Mouse (Mus musculus) hindbrain, postnatal 0 days (tissue): ENCODE results near the gene Suz12. TPM values are rescaled to one million over a fixed set of nuclear protein-coding genes. Genes with fewer than 3 reads are reported as not detected.
"Not testable (repeated sequence)": the region's sequence is repeated elsewhere in the genome, so short reads cannot be mapped to it uniquely, and the experiment has no call there.

Experiments used
- ATAC-seq: fragments of 200-750 bp; cut with Nextera tagmentation; 2 replicates; pipeline ENCODE4 v1.8.0; 2017; ENCODE audit warnings: mild to moderate bottlenecking, moderate TSS enrichment, moderate library complexity
- DNase-seq: peaks from one replicate; pipeline ENCODE4 v3.0.0-alpha.2; 2015; ENCODE audit warnings: low spot score
- H3K27ac ChIP-seq: fragments of 300-500 bp; sonication (generic); 2 replicates; pipeline ENCODE4 v1.5.1; 2014; ENCODE audit warnings: mild to moderate bottlenecking
- H3K27me3 ChIP-seq: fragments of 300-500 bp; sonication (generic); 2 replicates; pipeline ENCODE4 v1.6.1; 2014; ENCODE audit warnings: low read length, mixed read lengths; ENCODE audit not compliant: insufficient read depth
- H3K36me3 ChIP-seq: fragments of 300-500 bp; sonication (generic); 2 replicates; pipeline ENCODE4 v1.6.1; 2014; ENCODE audit warnings: low read length, mixed read lengths; ENCODE audit not compliant: insufficient read depth
- H3K4me1 ChIP-seq: fragments of 300-500 bp; sonication (generic); 2 replicates; pipeline ENCODE4 v1.6.1; 2014; ENCODE audit warnings: antibody characterized with exemption, low read length, mixed read lengths; ENCODE audit not compliant: insufficient read depth
- H3K4me2 ChIP-seq: fragments of 300-500 bp; sonication (generic); 2 replicates; pipeline ENCODE4 v1.6.1; 2014; ENCODE audit warnings: low read depth, mild to moderate bottlenecking, low read length, moderate library complexity, mixed read lengths
- H3K4me3 ChIP-seq: fragments of 300-500 bp; sonication (generic); 2 replicates; pipeline ENCODE4 v1.5.1; 2014; ENCODE audit warnings: low read length
- H3K9ac ChIP-seq: fragments of 300-500 bp; sonication (generic); replicated peaks from 2 replicates; pipeline ENCODE4 v1.6.1; 2014; ENCODE audit warnings: mild to moderate bottlenecking, low read length, moderate library complexity, mixed read lengths
- H3K9me3 ChIP-seq: fragments of 300-500 bp; sonication (generic); 2 replicates; pipeline ENCODE4 v1.6.1; 2016; ENCODE audit warnings: low read length, mixed read lengths
- CTCF ChIP-seq: IDR thresholded peaks from 2 replicates; pipeline ENCODE4 v1.5.1; 2016; ENCODE audit warnings: antibody characterized with exemption, control low read depth, low read depth
- WGBS: fragments of 180-500 bp; shearing (Covaris S2); extraction: QIAGEN DNeasy Blood & Tissue Kit; methylation state at CpG from one replicate; pipeline ENCODE4 v1.1.7; 2014; 5-methylcytosine and 5-hydroxymethylcytosine counted together
- polyA plus RNA-seq: library from polyadenylated mRNA; unstranded; fragments of >200 nt; fragmentation: Nextera tagmentation; extraction: Ambion mirVana; gene quantifications from 2 replicates; pipeline ENCODE4 v1.2.1, GENCODE M21; 2015
- total RNA-seq: library from RNA; depleted of rRNA; stranded (reverse); fragments of >200 nt; gene quantifications from 2 replicates; pipeline ENCODE4 v1.2.3, GENCODE M21; 2014

The Suz12 gene
- total and polyA plus RNA-seq, 2 experiments from 2014 or later, result 10.8 to 15.0 TPM

- Histone ChIP-seq H3K4me3 (no peak overlapping the region), H3K9ac (no peak overlapping the region), H3K27me3 (no peaks in the 10 kb centered on the region), H3K27ac (no peak overlapping the region), H3K4me2 (no peak overlapping the region), H3K36me3 (no peaks in the 10 kb centered on the region), H3K4me1 (peaks cover 10% of the 10 kb centered on the region; the same call in 1 of the 2 replicates), H3K9me3 (no peaks in the 10 kb centered on the region)
- no peak for TF ChIP-seq CTCF
- DNase-seq, result no peak
- WGBS, result 96% methylated on average over 1 of the region's 1 CpGs
- ATAC-seq, result no peak
Observed at GRCm38 (mm10) chr11:79976222-79976621, 16.7 kb upstream of the Suz12 start.

GRCm38 (mm10) chr11:79976645-79977044 lies 16.3 kb upstream of the Suz12 start:
- not testable (repeated sequence) for H3K4me2 ChIP-seq, H3K9me3 ChIP-seq, H3K4me1 ChIP-seq, H3K27ac ChIP-seq, H3K36me3 ChIP-seq, H3K4me3 ChIP-seq, H3K9ac ChIP-seq, H3K27me3 ChIP-seq, DNase-seq, ATAC-seq
- 85% methylated on average over 6 of the region's 6 CpGs for WGBS

GRCm38 (mm10) chr11:79977061-79977460 lies 15.8 kb upstream of the Suz12 start:
- ATAC-seq, DNase-seq: not testable (repeated sequence)

GRCm38 (mm10) chr11:79977747-79978146 lies 15.2 kb upstream of the Suz12 start:
- H3K9ac ChIP-seq, ATAC-seq, H3K9me3 ChIP-seq, H3K27ac ChIP-seq, H3K36me3 ChIP-seq, H3K4me3 ChIP-seq, H3K4me2 ChIP-seq, H3K4me1 ChIP-seq, H3K27me3 ChIP-seq, DNase-seq: not testable (repeated sequence)
- WGBS, result 98% methylated on average over 3 of the region's 4 CpGs

More at GRCm38 (mm10) chr11:79977061-79977460, 15.8 kb upstream of the Suz12 start:
- not testable (repeated sequence) for H3K9ac ChIP-seq, H3K27me3 ChIP-seq, H3K27ac ChIP-seq, H3K4me1 ChIP-seq, H3K9me3 ChIP-seq, H3K4me3 ChIP-seq, H3K36me3 ChIP-seq, H3K4me2 ChIP-seq
- WGBS, result 96% methylated on average over 14 of the region's 14 CpGs

- no peak overlapping the region for H3K4me3 ChIP-seq
- no peaks in the 10 kb centered on the region for H3K4me1 ChIP-seq
- ATAC-seq, result no peak
- no peaks in the 10 kb centered on the region for H3K27me3 ChIP-seq
- no peaks in the 10 kb centered on the region for H3K9me3 ChIP-seq
- no peak for TF ChIP-seq CTCF
- WGBS, result 88% methylated on average over 4 of the region's 4 CpGs
- no peak overlapping the region for H3K4me2 ChIP-seq
- H3K9ac ChIP-seq, result no peak overlapping the region
- H3K27ac ChIP-seq, result no peak overlapping the region
- no peaks in the 10 kb centered on the region for H3K36me3 ChIP-seq
- no peak for DNase-seq
Observed at GRCm38 (mm10) chr11:79986886-79987285, 6.0 kb upstream of the Suz12 start.

GRCm38 (mm10) chr11:79987896-79988295 lies 5.0 kb upstream of the Suz12 start:
- Histone ChIP-seq H3K4me1 (no peaks in the 10 kb centered on the region), H3K27me3 (no peaks in the 10 kb centered on the region), H3K27ac (no peak overlapping the region), H3K36me3 (no peaks in the 10 kb centered on the region), H3K9me3 (no peaks in the 10 kb centered on the region), H3K9ac (no peak overlapping the region), H3K4me2 (no peak overlapping the region), H3K4me3 (no peak overlapping the region)
- ATAC-seq, result no peak
- DNase-seq, result no peak
- no peak for TF ChIP-seq CTCF
- WGBS, result 94% methylated on average over 3 of the region's 3 CpGs

- Histone ChIP-seq H3K4me1 (0 out of 2 replicates have a peak, but pooled peaks cover 1% of the 10 kb centered on the region), H3K4me3 (no peak overlapping the region), H3K4me2 (no peak overlapping the region), H3K9ac (no peak overlapping the region), H3K27ac (no peak overlapping the region), H3K36me3 (no peaks in the 10 kb centered on the region), H3K27me3 (no peaks in the 10 kb centered on the region), H3K9me3 (no peaks in the 10 kb centered on the region)
- TF ChIP-seq CTCF, result no peak
- DNase-seq (no peak), ATAC-seq (no peak)
- 95% methylated on average over 2 of the region's 2 CpGs for WGBS
Observed at GRCm38 (mm10) chr11:79990120-79990519, 2.8 kb upstream of the Suz12 start.
